Mouse (Mus musculus): ENCODE measurements around the gene H2-DMa.
A peak's percentile ranks its signal among the peaks of the same experiment; 100 is the strongest.
"Not testable (repeated sequence)": the region's sequence is repeated elsewhere in the genome, so short reads cannot be mapped to it uniquely, and the experiment has no call there.

Gene H2-DMa

GRCm38 (mm10) chr17:34127475-34127874 is 8.1 kb downstream of the H2-DMa start:
- DNase-seq = peak; percentile 65 to 75

GRCm38 (mm10) chr17:34128264-34128937 is 9.1 kb downstream of the H2-DMa start:
- no peak for DNase-seq

GRCm38 (mm10) chr17:34128944-34129791 is 9.8 kb downstream of the H2-DMa start:
- DNase-seq = no peak

GRCm38 (mm10) chr17:34130073-34130947 is 11.0 kb downstream of the H2-DMa start:
- no peak for DNase-seq

GRCm38 (mm10) chr17:34131911-34132310 is 12.6 kb downstream of the H2-DMa start:
- no peak for DNase-seq

- no peak for DNase-seq
Observed at GRCm38 (mm10) chr17:34133289-34133688, 13.9 kb downstream of the H2-DMa start.

GRCm38 (mm10) chr17:34134451-34134850 is 15.1 kb downstream of the H2-DMa start:
- no peak for DNase-seq

GRCm38 (mm10) chr17:34135297-34136224 is 16.2 kb downstream of the H2-DMa start:
- DNase-seq = peak; percentile 98 to 99

- no peak for DNase-seq
Observed at GRCm38 (mm10) chr17:34137601-34138000, 18.3 kb downstream of the H2-DMa start.

- DNase-seq = no peak
Observed at GRCm38 (mm10) chr17:34138655-34139054, 19.3 kb downstream of the H2-DMa start.

GRCm38 (mm10) chr17:34139416-34139815 is 20.1 kb downstream of the H2-DMa start:
- no peak for DNase-seq

GRCm38 (mm10) chr17:34140240-34140639 is 20.9 kb downstream of the H2-DMa start:
- DNase-seq = no peak

- no peak for DNase-seq
Observed at GRCm38 (mm10) chr17:34141448-34141847, 22.1 kb downstream of the H2-DMa start.

- no peak for DNase-seq
Observed at GRCm38 (mm10) chr17:34142456-34143010, 23.2 kb downstream of the H2-DMa start.

- no peak for DNase-seq
Observed at GRCm38 (mm10) chr17:34143033-34143432, 23.7 kb downstream of the H2-DMa start, which contains the start of gene H2-DMb2. Gene H2-DMb2, plus strand, starts transcription at chr17:34143307.

- no peak for DNase-seq
Observed at GRCm38 (mm10) chr17:34143461-34143860, 24.1 kb downstream of the H2-DMa start.

GRCm38 (mm10) chr17:34144221-34144620 is 24.9 kb downstream of the H2-DMa start:
- not testable (repeated sequence) for DNase-seq

GRCm38 (mm10) chr17:34144960-34145371 is 25.6 kb downstream of the H2-DMa start:
- no peak for DNase-seq

GRCm38 (mm10) chr17:34152923-34153322 is 33.6 kb downstream of the H2-DMa start, which contains the start of gene H2-DMb1:
Gene H2-DMb1, plus strand, starts transcription at chr17:34153072.
- DNase-seq = no peak

GRCm38 (mm10) chr17:34155534-34155933 is 36.2 kb downstream of the H2-DMa start:
- DNase-seq = no peak

GRCm38 (mm10) chr17:34164202-34164895 is 45.0 kb downstream of the H2-DMa start:
- DNase-seq = no peak

Data from cerebellum, postnatal 36 days (tissue).